Mouse (Mus musculus) liver, embryonic 16.5 days (tissue): ENCODE data around the gene Krt6a. TPM values are rescaled to one million over a fixed set of nuclear protein-coding genes. Genes with fewer than 3 reads are reported as not detected.

Experiments used
- ATAC-seq: fragments of 200-750 bp; cut with Nextera tagmentation; 2 replicates; pipeline ENCODE4 v1.8.0; 2017; ENCODE audit warnings: low read depth, mild to moderate bottlenecking, moderate number of reproducible peaks, moderate library complexity
- H3K27ac ChIP-seq: fragments of 300-500 bp; sonication (generic); 2 replicates; pipeline ENCODE4 v1.5.1; 2014; ENCODE audit warnings: mild to moderate bottlenecking, low read length
- H3K27me3 ChIP-seq: fragments of 300-500 bp; sonication (generic); 2 replicates; pipeline ENCODE4 v1.6.1; 2014; ENCODE audit warnings: low read depth, low read length, mixed read lengths; ENCODE audit not compliant: control insufficient read depth, insufficient read depth
- H3K36me3 ChIP-seq: fragments of 300-500 bp; sonication (generic); 2 replicates; pipeline ENCODE4 v1.6.1; 2014; ENCODE audit warnings: mild to moderate bottlenecking; ENCODE audit not compliant: control insufficient read depth, insufficient read depth
- H3K4me1 ChIP-seq: fragments of 300-500 bp; sonication (generic); 2 replicates; pipeline ENCODE4 v1.6.1; 2014; ENCODE audit warnings: low read depth, low read length, mixed read lengths; ENCODE audit not compliant: control insufficient read depth
- H3K4me2 ChIP-seq: fragments of 300-500 bp; sonication (generic); 2 replicates; pipeline ENCODE4 v1.6.1; 2014; ENCODE audit warnings: low read depth, low read length, mixed read lengths
- H3K4me3 ChIP-seq: fragments of 300-500 bp; sonication (generic); 2 replicates; pipeline ENCODE4 v1.5.1; 2014; ENCODE audit warnings: low read depth, mild to moderate bottlenecking, low read length
- H3K9ac ChIP-seq: fragments of 300-500 bp; sonication (generic); 2 replicates; pipeline ENCODE4 v1.6.1; 2014; ENCODE audit warnings: low read depth, low read length
- H3K9me3 ChIP-seq: fragments of 300-500 bp; sonication (generic); replicated peaks from 2 replicates; pipeline ENCODE4 v1.6.1; 2016; ENCODE audit warnings: low read length; ENCODE audit not compliant: control insufficient read depth
- WGBS: fragments of 180-500 bp; shearing (Covaris S2); extraction: QIAGEN DNeasy Blood & Tissue Kit; methylation state at CpG from one replicate; pipeline ENCODE4 v1.1.7; 2014; ENCODE audit not compliant: insufficient replicate concordance; 5-methylcytosine and 5-hydroxymethylcytosine counted together
- microRNA-seq: library from miRNA; unstranded; fragments of <30 nt; microRNA quantifications from one replicate; pipeline ENCODE4, GENCODE M21; 2016
- polyA plus RNA-seq: library from polyadenylated mRNA; unstranded; fragments of >200 nt; fragmentation: Nextera tagmentation; extraction: Ambion mirVana; gene quantifications from 2 replicates; pipeline ENCODE4 v1.2.1, GENCODE M21; 2015

Gene Krt6a
- polyA plus RNA-seq, 1 experiment from 2014 or later: not detected

DNA sequence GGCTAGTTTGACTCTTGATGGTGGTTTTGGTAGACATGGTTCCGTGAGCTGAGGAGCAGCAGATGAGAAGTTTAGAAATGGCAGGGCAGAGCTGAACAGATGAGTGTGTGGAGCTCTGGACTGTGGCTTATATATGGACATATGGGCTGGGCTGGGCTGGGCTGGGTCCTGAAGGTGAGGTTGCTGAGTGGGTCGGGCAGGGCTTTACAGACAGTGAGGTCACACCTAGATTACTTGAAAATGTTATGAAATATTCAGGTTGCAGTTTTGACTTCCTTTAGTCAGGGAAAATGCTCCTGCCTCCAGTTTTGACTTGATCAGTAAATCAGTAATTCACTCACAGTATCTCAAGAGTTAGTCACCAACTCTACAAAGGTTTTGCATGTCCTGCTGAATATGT, 13.9 kb downstream of the Krt6a start, which contains the start of gene Krt6b:
Gene Krt6b (minus strand): TSS at position 101 of the 400 bp plus-strand sequence.
- H3K9me3 ChIP-seq: no peaks in the 10 kb centered on the region
- H3K36me3 ChIP-seq: no peaks in the 10 kb centered on the region
- no peak within 1 kb of the TSS for H3K27ac ChIP-seq
- no peaks in the 10 kb centered on the region for H3K27me3 ChIP-seq
- no peak within 1 kb of the TSS for H3K9ac ChIP-seq
- H3K4me1 ChIP-seq: no peaks in the 10 kb centered on the region
- WGBS: 62% methylated on average over 2 of the region's 2 CpGs
- no peak within 1 kb of the TSS for H3K4me3 ChIP-seq
- no peak for ATAC-seq
- H3K4me2 ChIP-seq: no peak within 1 kb of the TSS

DNA sequence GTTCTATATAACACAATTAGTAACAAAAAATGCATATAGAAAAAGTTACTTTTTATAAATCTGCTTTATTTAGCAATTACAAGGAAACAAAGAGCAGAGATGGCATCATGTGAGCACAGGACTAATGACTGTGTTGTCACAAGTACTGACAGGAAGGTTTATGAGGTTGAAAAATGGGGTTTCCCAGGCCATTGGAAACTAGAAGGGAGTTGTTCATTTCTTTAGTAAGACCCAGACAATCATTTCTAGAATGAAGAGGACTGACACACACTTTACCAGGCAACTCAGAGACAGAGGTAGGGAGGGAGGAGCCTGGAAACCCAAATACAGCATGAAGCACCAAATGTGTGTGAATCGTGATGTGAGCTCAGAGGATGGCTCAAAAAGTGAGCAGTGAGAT, 18.1 kb downstream of the Krt6a start:
- H3K4me1 ChIP-seq: no peaks in the 10 kb centered on the region
- H3K4me3 ChIP-seq: no peak overlapping the region
- H3K9me3 ChIP-seq: no peaks in the 10 kb centered on the region
- no peak overlapping the region for H3K4me2 ChIP-seq
- no peak overlapping the region for H3K9ac ChIP-seq
- no peaks in the 10 kb centered on the region for H3K27me3 ChIP-seq
- no peak overlapping the region for H3K27ac ChIP-seq
- ATAC-seq: no peak
- no peaks in the 10 kb centered on the region for H3K36me3 ChIP-seq
- 61% methylated on average over 1 of the region's 1 CpGs for WGBS

GRCm38 (mm10) chr15:101652736-101653265, 41.3 kb downstream of the Krt6a start:
- ATAC-seq: no peak
- H3K4me2 ChIP-seq: no peak overlapping the region
- no peaks in the 10 kb centered on the region for H3K27me3 ChIP-seq
- no peaks in the 10 kb centered on the region for H3K4me1 ChIP-seq
- H3K9ac ChIP-seq: no peak overlapping the region
- WGBS: 63% methylated on average over 5 of the region's 5 CpGs
- H3K4me3 ChIP-seq: no peak overlapping the region
- no peaks in the 10 kb centered on the region for H3K36me3 ChIP-seq
- no peaks in the 10 kb centered on the region for H3K9me3 ChIP-seq
- H3K27ac ChIP-seq: no peak overlapping the region

- no peak within 1 kb of the TSS for H3K27ac ChIP-seq
- no peaks in the 10 kb centered on the region for H3K9me3 ChIP-seq
- no peak within 1 kb of the TSS for H3K4me3 ChIP-seq
- 46% methylated on average over 3 of the region's 3 CpGs for WGBS
- H3K27me3 ChIP-seq: no peaks in the 10 kb centered on the region
- no peak within 1 kb of the TSS for H3K4me2 ChIP-seq
- H3K36me3 ChIP-seq: no peaks in the 10 kb centered on the region
- no peak within 1 kb of the TSS for H3K9ac ChIP-seq
- ATAC-seq: no peak
- H3K4me1 ChIP-seq: no peaks in the 10 kb centered on the region
Measured at GRCm38 (mm10) chr15:101647280-101647679, 46.8 kb downstream of the Krt6a start, which contains the start of gene Gm5478. Gene Gm5478, minus strand, starts transcription at chr15:101647380.

Small RNA genes within 50 kb of the gene (microRNA-seq; reads per million reads assigned to microRNA genes)
- gene Gm44323 (not detected), gene Gm44342 (not detected), gene Gm44383 (not detected), gene Gm44479 (not detected)

Other genes with a start within 250 kb of the Krt6a start
- gene Krt88, start 246.6 kb downstream of the Krt6a start, polyA plus RNA-seq: not detected in 2 replicates
- not detected in 2 replicates for gene Krt81, start 230.6 kb downstream of the Krt6a start, polyA plus RNA-seq
- not detected in 2 replicates for gene Krt86, start 220.8 kb downstream of the Krt6a start, polyA plus RNA-seq
- gene Krt83, start 202.8 kb downstream of the Krt6a start, polyA plus RNA-seq: 0.26 and 0.57 TPM in 2 replicates
- not detected in 2 replicates for gene Gm49425, start 177.0 kb downstream of the Krt6a start, polyA plus RNA-seq
- gene Krt84, start 161.5 kb downstream of the Krt6a start, polyA plus RNA-seq: not detected in 2 replicates
- not detected in 2 replicates for gene Krt82, start 143.6 kb downstream of the Krt6a start, polyA plus RNA-seq
- not detected in 2 replicates for gene Krt90, start 131.4 kb downstream of the Krt6a start, polyA plus RNA-seq
- gene Krt75, start 120.4 kb downstream of the Krt6a start, polyA plus RNA-seq: not detected in 2 replicates
- not detected in 2 replicates for gene Gm5414, start 66.1 kb downstream of the Krt6a start, polyA plus RNA-seq
- gene Gm5478, start 46.9 kb downstream of the Krt6a start, polyA plus RNA-seq: not detected in 2 replicates
- gene Krt6b, start 14.0 kb downstream of the Krt6a start, polyA plus RNA-seq: not detected in 2 replicates
- gene Krt5, start 18.6 kb upstream of the Krt6a start, polyA plus RNA-seq: 0.04 and 0.05 TPM in 2 replicates
- gene Krt71, start 48.8 kb upstream of the Krt6a start, polyA plus RNA-seq: not detected in 2 replicates
- gene Krt72, start 92.2 kb upstream of the Krt6a start, polyA plus RNA-seq: not detected in 2 replicates
- not detected in 2 replicates for gene Krt73, start 108.0 kb upstream of the Krt6a start, polyA plus RNA-seq
- gene Krt2, start 123.9 kb upstream of the Krt6a start, polyA plus RNA-seq: not detected in 2 replicates
- not detected in 2 replicates for gene Krt1, start 156.5 kb upstream of the Krt6a start, polyA plus RNA-seq
- gene Krt77, start 175.4 kb upstream of the Krt6a start, polyA plus RNA-seq: not detected in 2 replicates
- gene Krt76, start 198.6 kb upstream of the Krt6a start, polyA plus RNA-seq: not detected in 2 replicates
- 0.07 and 0.08 TPM in 2 replicates for gene Krt4, start 230.4 kb upstream of the Krt6a start, polyA plus RNA-seq
- not detected in 2 replicates for gene Krt79, start 246.0 kb upstream of the Krt6a start, polyA plus RNA-seq